Mouse (Mus musculus) adrenal gland, postnatal 36 days (tissue): Measurements from ENCODE around the gene Rfx3. TPM values are rescaled to one million over a fixed set of nuclear protein-coding genes. Genes with fewer than 3 reads are reported as not detected.

Experiments
- DNase-seq, 2 experiments: peaks; one replicate each; pipeline ENCODE4 v3.0.0; 2021; ENCODE audit warnings: mixed read lengths in 1 of 2
- total RNA-seq, 2 experiments: library from RNA; stranded (reverse); gene quantifications; 2 replicates each; pipeline ENCODE4 v1.2.3; 2021

Gene Rfx3
- total RNA-seq, 2 experiments from 2014 or later = 5.4 to 8.3 TPM

DNA sequence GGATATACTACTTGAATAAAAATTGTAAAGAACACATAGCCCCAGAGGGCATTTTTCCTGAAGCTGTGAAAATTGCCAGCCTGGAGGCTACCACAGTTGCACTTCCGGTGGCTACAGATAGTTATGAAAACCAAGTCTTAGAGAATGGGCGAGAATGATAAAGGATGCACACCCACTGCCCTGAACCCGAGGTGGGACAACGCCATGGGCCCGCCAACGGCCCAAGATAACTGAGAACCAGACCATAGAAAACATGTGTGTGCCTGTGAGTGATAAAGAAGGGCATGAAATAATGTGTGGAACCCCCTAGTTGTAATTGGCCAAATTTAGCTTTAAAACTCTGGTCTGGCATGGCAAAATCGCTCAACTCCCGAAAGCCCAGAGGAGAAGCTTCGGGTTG, 105.0 kb downstream of the Rfx3 start:
- no peak for DNase-seq

DNA sequence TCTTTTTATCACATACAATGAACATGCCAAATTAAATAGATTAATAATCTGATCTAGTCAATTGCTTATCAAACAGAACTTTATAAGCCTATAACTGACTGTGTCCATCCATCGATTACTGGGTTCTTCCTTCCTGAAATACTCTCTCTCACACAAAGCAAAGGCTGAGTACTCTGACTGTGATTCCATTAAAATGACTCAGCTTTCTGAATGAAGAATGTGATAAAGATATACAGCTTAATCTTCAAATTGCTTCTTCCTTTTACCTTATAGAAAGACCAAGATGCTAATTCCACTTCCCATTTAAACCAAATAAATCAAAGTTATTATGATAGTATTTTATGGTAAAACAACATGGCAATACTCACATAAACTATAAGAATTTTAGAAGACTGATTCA, 105.8 kb downstream of the Rfx3 start:
- DNase-seq = no peak

DNA sequence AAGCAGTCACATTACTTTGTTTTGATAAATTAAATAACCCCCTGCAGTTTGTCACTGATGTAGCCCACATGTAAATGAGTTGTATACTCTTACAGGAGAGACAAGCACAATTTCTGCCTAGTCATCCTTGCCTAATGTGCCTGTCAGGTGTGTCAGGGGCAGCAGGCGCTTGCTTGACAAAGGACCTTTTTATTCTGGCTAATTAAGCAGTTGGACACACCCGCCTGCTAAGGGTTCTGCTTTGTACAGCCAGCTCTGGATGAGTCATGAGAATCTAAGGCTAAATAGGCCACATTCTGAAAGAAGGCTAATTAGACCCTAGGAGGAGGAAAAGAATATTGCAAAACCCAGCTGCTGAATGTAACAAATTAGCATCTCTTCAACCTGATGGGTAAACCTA, 106.3 kb downstream of the Rfx3 start:
- DNase-seq = no peak

DNA sequence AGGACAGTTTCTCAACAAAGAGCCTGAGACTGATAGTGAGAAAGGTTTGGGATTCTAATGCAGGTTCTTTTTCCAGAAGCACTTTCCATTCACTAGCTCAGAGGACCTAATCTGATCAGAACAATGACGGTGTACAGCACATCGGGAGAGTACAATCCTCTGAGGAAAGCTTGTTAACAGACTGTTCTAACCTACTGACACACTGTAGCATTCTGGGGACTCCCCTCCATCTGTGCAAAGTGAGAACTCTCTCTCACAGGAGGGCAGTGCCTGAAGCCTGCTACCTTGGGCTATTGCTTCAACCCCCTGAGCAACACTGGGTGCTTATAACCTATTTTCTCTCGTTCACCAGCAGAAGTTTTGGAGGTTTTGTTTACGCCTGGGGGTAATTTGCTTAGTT, 106.8 kb downstream of the Rfx3 start:
- no peak for DNase-seq

DNA sequence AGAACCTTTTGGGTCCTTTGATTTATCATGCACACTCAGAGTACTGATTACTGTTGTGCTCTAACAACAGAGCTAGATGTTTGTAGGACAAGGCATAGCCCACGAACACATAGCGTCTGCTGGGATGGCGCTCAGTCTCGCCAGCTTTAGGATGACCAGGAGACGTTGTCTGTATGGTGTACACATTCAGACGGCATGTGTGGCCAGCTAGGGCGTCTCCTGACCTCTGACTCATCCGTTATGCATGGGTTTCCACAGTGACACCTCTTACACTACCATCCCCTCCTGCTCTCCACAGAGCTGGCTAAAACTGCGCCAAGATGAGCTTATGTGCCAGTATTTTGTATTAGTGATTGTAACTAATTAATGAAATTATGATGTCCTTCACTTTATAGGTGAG, 108.4 kb downstream of the Rfx3 start:
- DNase-seq = no peak

DNA sequence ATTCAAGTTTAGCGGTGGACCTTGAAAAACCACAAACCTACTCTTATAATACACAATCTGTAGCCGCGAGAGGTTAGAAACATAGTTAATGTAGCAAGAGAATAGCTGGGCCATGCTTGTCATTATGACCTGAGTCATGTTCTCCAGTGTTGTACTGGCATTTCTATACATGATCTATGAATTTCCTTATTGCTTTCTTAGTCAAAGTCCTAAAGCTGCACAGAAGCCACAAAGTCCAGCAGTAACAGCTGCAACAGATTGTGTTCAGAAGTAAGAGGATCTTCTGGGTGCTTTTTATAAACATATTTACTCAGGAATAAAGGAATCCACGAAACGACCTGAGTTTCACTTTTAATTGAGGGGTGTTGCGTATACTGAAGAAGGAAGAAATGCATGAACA, 109.3 kb downstream of the Rfx3 start:
- no peak for DNase-seq

DNA sequence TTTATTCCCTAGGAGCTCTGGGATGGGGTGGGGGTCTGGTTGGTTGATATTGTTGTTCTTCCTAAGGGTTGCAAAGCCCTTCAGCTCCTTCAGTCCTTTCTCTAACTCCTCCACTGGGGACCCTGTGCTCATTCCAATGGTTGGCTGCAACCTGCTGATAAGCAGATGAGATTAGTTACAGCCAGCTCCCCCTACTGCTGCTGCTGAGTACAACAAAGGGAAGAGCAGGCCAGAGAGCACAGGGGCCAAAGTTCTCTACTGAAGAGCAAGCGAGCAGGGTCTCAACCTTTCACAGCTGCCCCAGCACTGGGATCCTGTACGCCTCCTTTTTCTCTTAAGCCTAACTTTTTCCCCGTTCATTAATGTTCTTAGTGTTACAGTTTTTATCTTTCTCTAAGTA, 126.4 kb downstream of the Rfx3 start:
- no peak for DNase-seq

DNA sequence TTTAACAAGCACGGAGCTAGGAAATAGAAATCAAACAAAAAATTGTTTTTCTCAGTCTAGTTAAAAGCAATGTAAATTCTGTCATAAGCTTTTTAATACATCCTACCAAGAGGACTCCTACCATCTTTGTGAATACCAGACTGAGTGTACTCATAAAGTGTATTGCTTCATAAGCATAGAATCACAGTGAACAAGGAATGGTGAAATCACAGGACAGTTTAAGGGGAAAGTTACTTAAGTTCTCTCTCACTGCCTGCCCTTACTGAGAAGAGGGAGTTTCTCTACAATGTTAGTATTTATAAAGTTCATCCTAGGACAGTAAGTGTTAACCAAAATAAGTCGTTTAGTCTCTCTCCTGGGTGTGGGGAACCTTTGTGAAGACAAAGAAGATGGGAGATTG, 133.5 kb downstream of the Rfx3 start:
- DNase-seq = no peak

DNA sequence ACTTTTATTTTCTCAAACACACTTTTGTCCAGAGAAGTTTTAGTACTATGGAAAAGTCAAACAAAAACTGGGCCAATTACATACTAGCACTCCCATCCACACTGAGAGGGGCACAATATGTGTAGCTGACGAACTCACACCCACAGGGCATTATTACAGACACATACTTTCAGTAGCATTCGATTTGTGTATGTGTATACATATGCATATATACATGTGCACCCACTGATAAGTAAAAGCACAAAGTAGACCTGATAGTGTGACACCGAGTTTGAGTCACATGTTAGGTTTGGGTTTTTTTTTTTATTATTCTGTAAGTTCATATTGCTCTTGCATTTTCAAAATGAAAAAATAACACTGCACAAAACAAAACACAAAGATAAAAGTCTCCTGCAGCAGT, 140.2 kb downstream of the Rfx3 start:
- no peak for DNase-seq

DNA sequence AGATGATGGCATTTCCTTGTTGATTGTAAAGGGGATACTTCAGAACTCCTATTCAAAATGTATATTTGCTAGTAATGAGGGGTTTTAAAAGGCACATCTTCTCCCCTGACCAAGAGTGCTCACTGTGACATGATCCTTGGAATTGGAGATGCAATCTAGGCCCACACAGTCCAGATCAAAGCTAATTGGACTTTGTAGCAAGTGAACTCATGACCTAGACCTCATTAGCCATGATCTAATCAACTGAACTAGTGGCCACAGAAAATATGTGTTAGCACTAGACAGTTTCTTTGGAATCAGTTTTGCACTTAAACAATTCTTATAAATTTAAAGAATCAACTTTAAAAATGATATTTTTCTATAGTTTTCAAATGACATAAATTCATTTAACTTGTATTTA, 151.3 kb downstream of the Rfx3 start:
- DNase-seq = no peak

DNA sequence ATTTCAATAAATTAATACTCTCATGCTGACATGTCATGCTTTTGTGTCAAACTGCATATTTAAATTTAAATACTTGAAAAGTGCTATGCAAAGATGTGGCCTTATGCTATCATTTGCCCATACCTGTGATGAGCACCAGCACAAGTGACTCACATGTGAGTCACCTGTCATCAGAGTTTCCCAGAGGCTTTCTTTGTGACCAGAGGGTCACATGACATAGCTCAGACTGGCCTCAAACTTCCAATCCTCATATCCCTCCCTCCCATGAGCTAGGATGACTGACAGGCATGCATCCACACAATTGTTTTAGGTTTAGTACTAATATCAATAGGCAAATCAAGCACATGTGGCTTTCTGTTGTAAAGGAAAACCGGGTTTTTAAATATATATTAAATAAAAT, 162.0 kb downstream of the Rfx3 start:
- DNase-seq = no peak

DNA sequence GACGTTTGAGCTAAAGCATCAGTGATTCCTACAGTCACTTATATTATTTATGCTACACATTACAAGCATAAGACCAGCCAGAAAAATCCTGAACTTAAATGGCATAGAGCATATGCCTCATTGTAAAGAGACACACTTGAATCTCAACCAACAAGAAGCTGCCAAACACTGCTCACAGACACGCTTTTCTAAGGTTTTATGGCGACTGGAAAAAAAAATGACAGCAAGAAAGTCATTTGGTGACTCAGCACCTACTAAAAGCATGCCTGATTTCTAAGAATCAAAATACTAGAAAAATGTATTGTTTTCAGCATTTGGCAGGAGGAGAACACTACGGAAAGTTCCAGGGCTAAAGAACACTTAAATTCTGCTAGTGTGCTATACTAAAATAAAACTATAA, 163.9 kb downstream of the Rfx3 start:
- DNase-seq = no peak

DNA sequence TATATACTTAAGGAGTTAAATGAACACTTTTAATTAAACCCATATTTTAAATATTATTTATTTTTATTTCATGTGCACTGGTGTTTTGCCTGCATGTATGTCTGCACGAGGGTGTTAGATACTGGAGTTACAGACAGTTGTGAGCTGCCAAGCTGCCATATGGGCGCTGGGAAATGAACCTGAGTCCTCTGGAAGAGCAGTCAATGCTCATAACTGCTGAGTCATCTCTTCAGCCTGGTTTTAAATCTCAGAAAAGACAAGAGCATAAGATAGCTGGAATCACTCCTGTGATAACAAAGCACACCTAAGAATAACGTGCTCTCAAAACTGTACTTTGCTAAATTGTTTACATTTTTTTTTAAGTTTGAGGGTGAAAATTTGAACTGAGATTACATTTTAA, 172.3 kb downstream of the Rfx3 start:
- no peak for DNase-seq

DNA sequence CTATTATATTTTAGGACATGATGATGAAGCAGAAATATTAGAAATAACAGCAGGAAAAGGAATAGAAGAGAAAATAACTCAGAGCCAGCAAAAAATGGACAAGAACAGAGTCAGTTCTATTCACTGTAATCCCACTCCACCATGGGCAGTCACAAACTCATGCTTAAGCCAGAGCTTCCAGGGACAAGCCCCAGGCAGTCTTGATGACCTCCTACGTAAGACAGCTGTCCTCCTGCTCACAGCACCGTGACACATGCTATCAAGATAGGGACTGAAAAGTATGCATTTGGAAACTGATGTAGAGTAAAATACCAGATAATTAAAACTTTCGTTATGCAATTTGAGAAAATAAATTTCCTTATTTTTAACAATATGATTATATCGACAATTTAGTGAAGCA, 172.9 kb downstream of the Rfx3 start:
- DNase-seq = no peak

DNA sequence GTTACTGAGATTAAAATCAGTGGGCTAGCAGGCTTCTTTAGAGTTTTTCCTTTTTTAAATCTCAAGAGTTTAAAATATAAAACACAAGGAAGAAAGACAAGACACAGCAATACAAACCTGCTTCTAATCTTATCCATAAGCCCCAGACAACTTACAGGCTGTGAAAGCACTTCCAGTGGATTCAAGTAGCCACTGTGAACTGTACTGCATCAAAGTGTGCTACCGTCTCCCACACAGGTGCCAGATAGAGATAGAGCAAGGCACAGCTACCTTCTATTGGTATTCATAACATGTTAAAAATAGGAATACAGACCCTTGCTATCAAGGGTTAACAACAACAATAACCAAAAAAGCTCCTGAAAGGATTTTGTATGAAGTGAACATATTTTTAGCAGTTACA, 178.5 kb downstream of the Rfx3 start:
- no peak for DNase-seq

DNA sequence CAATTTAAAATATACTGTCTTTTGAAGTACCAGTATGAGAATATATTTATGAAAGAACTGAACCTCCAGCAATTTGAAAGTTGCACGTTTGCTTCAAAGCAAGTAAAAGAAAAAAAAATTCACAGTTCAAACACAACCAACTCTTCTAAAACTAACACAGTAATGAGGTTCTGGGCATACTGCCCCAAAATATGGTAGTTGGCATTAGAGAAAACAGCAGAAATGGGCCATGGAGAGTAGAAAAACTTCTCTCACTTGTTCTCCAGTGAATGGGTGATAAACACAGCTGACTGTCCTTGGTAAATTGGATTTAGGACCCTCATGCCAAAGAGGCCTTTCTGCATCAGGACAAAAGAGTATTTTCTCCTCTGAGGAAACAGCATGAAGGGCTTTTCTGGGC, 182.7 kb downstream of the Rfx3 start:
- no peak for DNase-seq

DNA sequence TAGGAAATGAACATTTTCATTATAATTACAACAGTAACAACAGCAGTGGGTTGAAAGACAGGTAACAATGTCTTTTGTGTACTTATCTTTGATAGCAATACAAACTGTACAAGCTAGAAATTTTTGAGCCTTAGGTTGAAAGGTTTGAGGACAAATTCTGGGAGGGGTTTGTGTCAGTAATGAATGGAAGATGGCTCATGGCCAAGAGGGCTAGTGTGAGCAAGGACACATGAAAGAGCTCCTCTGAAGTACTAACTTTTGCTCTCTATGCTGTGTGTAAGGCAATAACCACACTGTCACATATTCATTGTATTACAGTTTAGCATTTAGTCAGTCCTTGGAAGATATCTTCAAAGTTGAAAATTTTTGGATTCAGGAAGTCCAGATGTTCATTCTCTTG, 193.3 kb downstream of the Rfx3 start:
- peak; percentile 40 to 54 for DNase-seq

DNA sequence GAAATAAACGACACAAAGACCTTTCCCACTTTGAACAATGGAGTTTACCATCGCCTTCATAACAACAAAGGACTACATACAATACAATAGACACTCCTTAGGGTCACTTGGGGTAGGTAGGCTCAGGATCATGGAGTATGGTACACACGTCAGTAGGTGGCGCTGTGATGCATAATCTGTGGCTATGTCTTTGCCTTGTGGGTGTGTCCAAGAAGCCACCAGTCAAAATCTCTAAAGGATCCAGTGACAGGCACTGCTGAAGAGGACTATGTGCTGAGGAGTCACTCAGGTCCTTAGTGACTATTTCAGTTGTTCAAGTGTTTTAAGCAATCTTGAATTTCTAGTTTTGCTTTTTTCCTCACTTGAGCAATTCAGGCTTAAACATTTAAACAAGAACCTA, 230.9 kb downstream of the Rfx3 start:
- peak; percentile 63 to 64 for DNase-seq

DNA sequence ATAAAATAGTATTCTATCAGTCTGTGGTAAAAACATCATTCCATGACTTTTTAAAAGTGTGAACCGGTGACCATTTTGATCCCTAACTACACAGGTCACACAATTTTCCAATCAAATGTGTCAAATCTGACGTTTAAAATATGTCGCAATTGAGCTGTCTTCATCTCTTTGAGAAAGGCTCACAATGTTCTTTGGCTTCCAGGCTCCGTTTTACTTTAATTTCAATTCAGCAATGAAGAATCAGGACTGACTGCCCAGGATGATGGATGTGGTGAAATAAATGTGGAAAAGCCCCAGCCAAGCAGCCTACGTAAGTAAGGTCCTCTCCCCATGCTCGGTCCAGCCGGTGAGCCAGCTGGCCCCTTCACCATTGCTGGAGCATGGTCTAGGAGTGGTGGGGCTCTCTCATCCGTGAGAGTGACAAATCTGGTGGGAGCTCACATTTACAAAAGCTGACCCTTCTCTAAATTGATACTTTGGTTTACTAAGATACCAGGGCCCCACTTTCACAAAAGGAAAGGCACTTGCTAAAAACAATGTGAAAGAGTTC, 240.2 kb downstream of the Rfx3 start:
- DNase-seq = no peak

DNA sequence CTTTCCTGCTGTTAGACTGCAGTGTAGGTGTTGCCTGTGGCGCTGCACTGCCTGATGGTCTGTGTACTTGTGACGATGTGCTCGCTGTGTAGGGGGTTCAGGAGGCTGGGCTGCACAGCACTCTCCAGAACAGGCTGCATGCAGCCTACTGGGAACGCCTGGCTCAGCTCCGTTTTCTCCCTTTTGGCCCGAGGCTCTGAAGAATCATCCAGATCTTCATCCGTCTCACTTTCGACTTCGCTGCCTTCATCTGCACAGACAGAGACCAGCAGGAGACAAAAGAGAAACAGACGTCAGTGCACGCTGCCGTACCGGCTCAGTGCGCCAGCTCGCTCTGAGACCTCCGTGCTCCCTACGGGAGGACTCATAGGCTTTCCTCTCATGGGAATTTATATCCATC, 242.5 kb downstream of the Rfx3 start:
- no peak for DNase-seq

DNA sequence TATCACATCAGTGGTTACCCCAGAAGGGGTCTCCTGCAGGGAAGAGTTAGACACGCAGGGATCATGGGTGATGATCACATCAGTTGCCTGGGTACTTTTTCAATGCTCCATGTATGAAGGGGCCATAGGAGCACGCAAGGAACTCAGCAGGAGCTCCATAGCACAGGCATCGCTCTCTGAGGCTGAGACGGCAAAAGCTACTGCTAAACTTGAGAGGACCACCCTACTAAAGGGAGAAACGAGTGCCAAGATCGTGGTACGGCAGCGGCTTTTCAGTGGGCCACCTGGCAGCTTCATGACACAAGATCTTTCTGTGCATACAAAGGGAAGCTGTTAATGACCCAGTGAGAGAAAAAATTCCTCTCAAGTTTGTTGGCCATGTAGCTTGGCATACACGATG, 250.7 kb downstream of the Rfx3 start:
- no peak for DNase-seq

DNA sequence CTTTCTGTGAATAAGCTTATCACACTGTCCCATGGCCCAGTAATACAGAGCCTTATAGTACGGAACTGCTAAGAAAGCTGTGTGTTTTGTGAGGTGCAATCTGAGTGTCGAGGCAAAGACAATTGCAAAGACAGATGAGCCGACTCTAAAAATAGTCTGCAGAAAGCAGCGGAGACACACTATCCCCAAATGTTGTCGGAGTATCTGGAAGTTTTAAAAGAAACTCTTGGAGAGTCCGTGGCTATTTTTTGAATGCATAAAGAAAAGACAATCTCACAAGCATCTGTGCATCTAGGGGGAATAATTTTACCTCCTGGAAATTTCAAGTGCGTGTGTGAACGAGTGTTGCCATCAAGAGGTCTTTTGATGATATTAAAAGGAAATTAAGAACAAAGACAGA, 251.6 kb downstream of the Rfx3 start:
- no peak for DNase-seq

DNA sequence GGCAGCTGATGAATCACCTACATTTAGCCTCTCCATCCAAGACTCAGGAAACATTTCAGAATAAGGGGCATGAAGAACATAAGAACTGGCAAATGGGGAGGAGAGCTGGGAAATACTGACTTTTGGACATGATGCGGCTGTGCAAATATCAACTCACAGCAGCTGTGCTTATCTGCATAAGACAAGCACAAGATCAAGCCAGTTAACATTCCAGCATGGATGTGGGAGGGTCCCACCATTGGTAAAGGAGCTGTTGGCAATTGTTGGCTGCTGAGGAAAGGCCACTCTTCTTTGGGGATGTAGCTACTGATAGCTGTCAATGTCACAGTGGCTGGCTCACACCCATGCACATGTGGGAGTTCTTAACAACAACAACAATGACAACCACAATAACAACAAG, 263.7 kb downstream of the Rfx3 start:
- no peak for DNase-seq

DNA sequence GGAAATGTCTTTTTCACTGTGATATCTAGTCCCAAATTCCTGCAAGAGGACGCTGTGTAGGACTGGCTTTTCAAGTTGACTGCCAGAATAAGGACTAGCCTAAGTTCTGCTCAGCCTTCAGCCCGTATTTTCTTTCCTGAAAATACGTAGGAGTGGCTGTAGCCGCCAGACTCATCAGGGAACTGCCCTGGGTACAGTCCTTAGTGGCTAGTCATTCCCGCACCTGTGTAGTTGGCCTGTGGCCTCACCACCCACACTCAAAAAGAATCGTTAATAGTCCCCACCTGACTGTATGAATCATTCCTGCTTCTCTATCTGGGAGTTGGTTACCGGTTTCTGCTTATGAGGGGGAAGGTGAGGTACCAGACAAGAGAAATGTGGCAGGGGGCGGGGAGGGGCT, 272.1 kb downstream of the Rfx3 start:
- no peak for DNase-seq

DNA sequence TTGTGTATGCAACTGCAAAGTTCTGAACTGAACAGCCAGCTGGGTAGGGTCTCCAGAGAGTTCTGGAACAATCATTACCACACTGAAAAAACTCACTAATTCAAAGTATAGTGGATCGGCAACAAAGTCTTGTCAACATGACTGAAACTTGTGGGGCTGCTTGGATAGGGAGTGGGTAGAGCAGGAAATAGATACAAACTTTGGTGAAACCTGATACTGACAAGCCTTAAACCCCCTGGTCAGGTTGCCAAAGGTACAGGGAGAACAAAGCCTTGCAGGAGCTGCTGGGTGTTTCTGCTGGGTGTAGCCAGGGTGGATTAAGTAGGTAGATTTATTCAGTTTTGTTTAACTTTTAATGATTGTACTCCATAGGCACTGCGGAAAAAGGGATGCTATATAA, 274.4 kb downstream of the Rfx3 start:
- no peak for DNase-seq
